Mouse (Mus musculus) neural tube, embryonic 14.5 days (tissue): ENCODE results near the gene Pros1. TPM values are rescaled to one million over a fixed set of nuclear protein-coding genes. Genes with fewer than 3 reads are reported as not detected.

Experiments
- ATAC-seq: fragments of 200-750 bp; cut with Nextera tagmentation; 2 replicates; pipeline ENCODE4 v1.8.0; 2017; ENCODE audit warnings: low read depth, mild to moderate bottlenecking, moderate TSS enrichment, moderate library complexity
- H3K27ac ChIP-seq: fragments of 300-500 bp; sonication (generic); 2 replicates; pipeline ENCODE4 v1.5.1; 2014; ENCODE audit warnings: low read depth, mild to moderate bottlenecking, control low read depth, low read length, moderate library complexity, mixed read lengths
- H3K27me3 ChIP-seq: fragments of 300-500 bp; sonication (generic); 2 replicates; pipeline ENCODE4 v1.6.1; 2014; ENCODE audit warnings: low read length; ENCODE audit not compliant: control insufficient read depth, insufficient read depth
- H3K36me3 ChIP-seq: fragments of 300-500 bp; sonication (generic); 2 replicates; pipeline ENCODE4 v1.6.1; 2014; ENCODE audit warnings: low read length, mixed read lengths; ENCODE audit not compliant: control insufficient read depth, insufficient read depth
- H3K4me1 ChIP-seq: fragments of 300-500 bp; sonication (generic); 2 replicates; pipeline ENCODE4 v1.6.1; 2014; ENCODE audit warnings: low read length; ENCODE audit not compliant: control insufficient read depth, insufficient read depth
- H3K4me2 ChIP-seq: fragments of 300-500 bp; sonication (generic); 2 replicates; pipeline ENCODE4 v1.6.1; 2014; ENCODE audit warnings: mild to moderate bottlenecking, low read depth, low read length, control low read depth
- H3K4me3 ChIP-seq: fragments of 300-500 bp; sonication (generic); 2 replicates; pipeline ENCODE4 v1.5.1; 2014; ENCODE audit warnings: low read depth, low read length, control low read depth, mixed read lengths
- H3K9ac ChIP-seq: fragments of 300-500 bp; sonication (generic); replicated peaks from 2 replicates; pipeline ENCODE4 v1.6.1; 2014; ENCODE audit warnings: low read depth, mild to moderate bottlenecking, control low read depth, low read length, mixed read lengths
- H3K9me3 ChIP-seq: fragments of 300-500 bp; sonication (generic); 2 replicates; pipeline ENCODE4 v1.6.1; 2016; ENCODE audit warnings: low read length; ENCODE audit not compliant: control insufficient read depth
- WGBS: fragments of 180-500 bp; shearing (Covaris S2); extraction: QIAGEN DNeasy Blood & Tissue Kit; methylation state at CpG from one replicate; pipeline ENCODE4 v1.1.7; 2014; 5-methylcytosine and 5-hydroxymethylcytosine counted together
- polyA plus RNA-seq: library from polyadenylated mRNA; unstranded; fragments of >200 nt; fragmentation: Nextera tagmentation; extraction: Ambion mirVana; gene quantifications from 2 replicates; pipeline ENCODE4 v1.2.1, GENCODE M21; 2014

Gene Pros1
- polyA plus RNA-seq, 1 experiment from 2014 or later = 12.2 TPM

DNA sequence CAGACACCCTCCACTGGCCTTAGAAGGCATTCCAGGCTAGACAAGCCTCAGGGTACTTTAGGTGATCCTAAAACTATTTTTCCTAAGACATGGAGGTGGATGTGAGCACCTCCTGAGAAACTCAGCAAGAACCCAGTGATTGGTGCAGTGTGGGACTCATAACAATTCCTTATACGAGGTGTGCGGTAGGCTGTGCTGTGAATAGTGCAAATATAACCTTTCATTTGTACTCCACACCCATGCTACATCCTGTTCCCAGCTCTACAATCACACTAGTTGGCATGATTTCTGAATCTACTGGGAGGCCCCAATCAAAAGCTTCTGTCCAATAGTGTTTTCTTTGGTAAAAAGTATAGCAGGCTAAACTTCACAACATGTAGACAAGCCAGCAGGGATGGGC lies 22.1 kb upstream of the Pros1 start:
- 92% methylated on average over 2 of the region's 2 CpGs for WGBS
- ATAC-seq = no peak
- Histone ChIP-seq H3K4me3 (no peak overlapping the region), H3K27me3 (no peaks in the 10 kb centered on the region), H3K27ac (no peak overlapping the region), H3K4me1 (no peaks in the 10 kb centered on the region), H3K4me2 (no peak overlapping the region), H3K9me3 (no peaks in the 10 kb centered on the region), H3K9ac (no peak overlapping the region), H3K36me3 (no peaks in the 10 kb centered on the region)

DNA sequence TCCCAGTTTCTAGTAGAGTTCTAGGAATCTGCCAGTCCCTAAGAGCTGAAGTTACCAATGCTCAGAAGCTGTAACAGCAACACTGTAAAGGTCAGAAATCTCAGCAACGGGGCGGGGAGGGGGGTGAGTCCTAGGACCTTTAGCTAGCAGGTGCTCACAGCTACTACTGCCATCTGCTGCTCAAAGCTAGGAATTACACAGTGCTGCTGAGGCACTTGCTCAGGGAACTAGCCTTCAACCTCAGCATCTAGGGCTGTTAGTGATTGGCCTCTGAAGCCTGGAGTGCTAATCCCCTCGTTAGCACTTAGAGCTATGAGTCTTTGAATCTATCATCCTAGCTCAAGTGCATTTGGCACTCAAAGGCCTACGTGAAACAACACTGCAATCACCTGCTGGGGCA lies 21.6 kb upstream of the Pros1 start:
- ATAC-seq = peak; percentile 56; the same call in 1 of the 2 replicates
- WGBS = 22% methylated on average over 4 of the region's 4 CpGs
- Histone ChIP-seq H3K9me3 (no peaks in the 10 kb centered on the region), H3K4me1 (no peaks in the 10 kb centered on the region), H3K9ac (no peak overlapping the region), H3K4me2 (no peak overlapping the region), H3K27me3 (no peaks in the 10 kb centered on the region), H3K27ac (no peak overlapping the region), H3K36me3 (no peaks in the 10 kb centered on the region), H3K4me3 (no peak overlapping the region)

DNA sequence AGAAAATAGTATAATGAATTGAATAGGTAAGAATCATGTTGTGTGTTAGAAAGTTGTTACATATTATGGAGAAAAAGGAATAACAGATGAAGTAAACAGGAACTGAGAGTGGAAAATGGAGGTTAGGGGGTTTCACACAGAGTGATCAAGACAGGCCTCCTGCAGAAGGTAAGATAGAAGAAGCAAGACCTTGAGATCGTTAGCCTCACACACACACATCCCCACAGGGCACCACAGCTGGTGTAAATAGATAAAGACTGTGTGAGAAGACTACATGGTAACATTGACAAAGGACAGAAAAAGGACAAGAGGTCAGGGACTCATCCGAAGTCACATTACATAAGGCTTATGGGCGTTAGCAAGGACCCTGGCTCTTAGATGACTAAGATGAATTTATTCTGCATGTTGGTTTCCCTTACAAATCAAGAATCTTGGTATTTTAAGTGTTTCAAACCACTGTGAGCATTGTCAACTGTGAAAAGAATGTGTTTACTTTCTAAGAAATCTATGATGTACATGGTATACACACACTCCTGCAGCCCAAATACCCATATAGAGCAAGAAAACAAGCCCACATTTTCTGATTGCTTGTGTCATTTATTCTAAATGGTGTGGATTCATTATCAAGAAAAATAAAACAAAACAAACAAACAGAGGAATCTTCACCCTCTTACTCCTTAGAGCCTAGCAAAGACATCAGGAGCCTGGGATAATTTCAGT lies 19.9 kb upstream of the Pros1 start:
- H3K4me1 ChIP-seq = no peaks in the 10 kb centered on the region
- no peak overlapping the region for H3K9ac ChIP-seq
- ATAC-seq = no peak
- no peaks in the 10 kb centered on the region for H3K27me3 ChIP-seq
- H3K36me3 ChIP-seq = no peaks in the 10 kb centered on the region
- 72% methylated on average over 3 of the region's 3 CpGs for WGBS
- no peak overlapping the region for H3K4me3 ChIP-seq
- no peak overlapping the region for H3K4me2 ChIP-seq
- H3K27ac ChIP-seq = no peak overlapping the region
- no peaks in the 10 kb centered on the region for H3K9me3 ChIP-seq

DNA sequence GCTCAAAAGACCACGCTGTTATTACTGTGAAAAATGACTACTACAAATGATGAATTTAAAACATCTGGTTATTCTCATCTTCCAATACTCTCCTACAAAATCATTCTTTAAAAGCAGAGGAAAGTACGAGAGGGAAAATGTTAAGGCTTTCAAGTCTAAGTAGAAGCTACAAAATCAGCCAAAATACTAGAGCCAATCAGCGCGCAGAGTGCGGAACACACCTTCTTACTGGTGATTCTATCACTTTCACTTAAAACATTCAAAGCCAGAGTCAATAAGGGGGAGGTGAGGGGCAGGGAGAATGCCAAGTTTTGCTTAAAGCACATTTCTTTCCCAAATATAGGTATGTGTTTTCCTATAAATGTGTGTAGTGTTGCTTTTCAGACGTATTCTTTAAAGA lies 8.8 kb upstream of the Pros1 start:
- H3K9ac ChIP-seq = no peak overlapping the region
- H3K4me3 ChIP-seq = no peak overlapping the region
- H3K27ac ChIP-seq = no peak overlapping the region
- peaks cover 12% of the 10 kb centered on the region for H3K4me1 ChIP-seq
- no peak for ATAC-seq
- H3K36me3 ChIP-seq = no peaks in the 10 kb centered on the region
- 92% methylated on average over 6 of the region's 6 CpGs for WGBS
- no peaks in the 10 kb centered on the region for H3K9me3 ChIP-seq
- H3K27me3 ChIP-seq = no peaks in the 10 kb centered on the region
- H3K4me2 ChIP-seq = peak overlapping the region; percentile 87

DNA sequence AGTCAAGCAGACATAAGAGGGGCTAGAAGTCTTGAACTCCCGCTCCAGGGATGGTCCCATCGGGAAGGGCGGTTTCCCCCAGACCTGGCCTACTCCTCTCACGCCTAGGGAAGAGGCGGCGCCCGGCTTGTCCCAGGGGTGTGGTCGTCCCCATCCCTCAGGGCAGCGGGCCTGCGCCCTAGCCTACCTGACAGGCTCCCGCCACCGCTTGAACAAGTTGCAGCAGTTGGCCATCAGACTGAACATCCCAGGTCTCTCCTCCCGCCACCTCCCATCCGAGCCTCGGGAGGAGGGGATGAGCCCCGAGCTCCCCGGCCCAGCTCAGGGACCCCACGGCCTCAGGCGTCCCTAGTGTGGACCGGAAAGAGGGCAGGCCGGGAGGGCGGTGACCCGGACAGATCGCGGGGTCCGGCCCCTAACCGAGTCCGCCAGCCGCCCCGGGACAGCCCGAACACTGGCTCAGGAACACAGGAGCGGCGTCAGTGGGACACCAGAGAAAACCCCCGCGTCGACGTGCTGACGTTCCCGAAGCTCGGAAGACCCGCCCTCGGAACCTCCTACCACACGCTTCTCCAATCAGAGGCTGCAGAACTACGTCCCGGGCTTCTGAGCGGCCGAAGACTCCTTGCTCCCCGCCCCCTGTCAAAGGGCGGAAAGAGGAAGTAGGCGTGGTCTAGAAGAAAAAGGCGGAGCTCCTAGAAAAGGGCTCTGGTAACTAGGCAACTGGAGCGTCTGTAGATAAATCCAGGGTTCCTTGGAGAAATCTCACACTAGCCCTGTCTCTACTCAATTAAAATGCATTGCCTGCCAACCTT lies 7.4 kb upstream of the Pros1 start, which contains the start of gene Arl13b:
TSS of gene Arl13b (minus strand) at position 543 of the 815 bp plus-strand sequence.
- H3K27me3 ChIP-seq = no peaks in the 10 kb centered on the region
- no peaks in the 10 kb centered on the region for H3K9me3 ChIP-seq
- peak within 1 kb of the TSS; percentile 97 for H3K4me3 ChIP-seq
- WGBS = under 1% methylated on average over 52 of the region's 52 CpGs
- H3K36me3 ChIP-seq = no peaks in the 10 kb centered on the region
- H3K4me1 ChIP-seq = peaks cover 12% of the 10 kb centered on the region
- H3K27ac ChIP-seq = peak within 1 kb of the TSS; percentile 71
- H3K9ac ChIP-seq = peak within 1 kb of the TSS; percentile 79
- ATAC-seq = peak; percentile 100
- peak within 1 kb of the TSS; percentile 87 for H3K4me2 ChIP-seq

DNA sequence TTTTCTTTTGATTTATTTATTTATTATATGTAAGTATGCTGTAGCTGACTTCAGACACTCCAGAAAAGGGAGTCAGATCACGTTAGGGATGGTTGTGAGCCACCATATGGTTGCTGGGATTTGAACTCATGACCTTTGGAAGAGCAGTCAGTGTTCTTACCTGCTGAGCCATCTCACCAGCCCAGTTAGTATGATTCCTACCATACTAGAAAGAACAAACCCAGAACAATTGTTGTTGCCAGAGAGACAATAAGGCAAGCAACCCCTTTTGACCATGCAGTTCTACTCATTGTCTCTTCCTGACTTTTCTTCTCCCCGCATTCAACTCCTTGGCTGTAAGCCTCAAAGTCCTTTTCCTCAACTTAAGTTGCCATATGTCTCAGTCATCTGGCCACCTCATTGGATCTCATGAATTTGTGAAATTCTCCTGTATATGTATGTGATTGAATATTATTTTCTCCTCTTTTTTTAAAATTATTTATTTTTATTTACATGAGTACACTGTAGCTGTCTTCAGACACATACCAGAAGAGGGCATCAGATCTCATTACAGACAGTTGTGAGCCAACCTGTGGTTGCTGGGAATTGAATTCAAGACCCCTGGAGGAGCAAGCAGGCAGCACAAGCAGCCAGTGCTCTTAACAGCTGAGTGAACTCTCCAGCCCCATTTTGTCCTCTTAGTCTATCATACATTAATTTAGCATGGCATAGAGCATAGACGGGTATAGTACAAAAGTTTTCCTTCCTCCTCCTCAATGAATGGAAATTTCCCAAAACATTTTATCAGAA lies 1.4 kb upstream of the Pros1 start:
- no peak for ATAC-seq
- no peak overlapping the region for H3K4me3 ChIP-seq
- H3K27me3 ChIP-seq = no peaks in the 10 kb centered on the region
- no peaks in the 10 kb centered on the region for H3K4me1 ChIP-seq
- H3K9me3 ChIP-seq = no peaks in the 10 kb centered on the region
- WGBS = 79% methylated on average over 3 of the region's 3 CpGs
- H3K9ac ChIP-seq = no peak overlapping the region
- H3K36me3 ChIP-seq = no peaks in the 10 kb centered on the region
- H3K27ac ChIP-seq = no peak overlapping the region
- no peak overlapping the region for H3K4me2 ChIP-seq

DNA sequence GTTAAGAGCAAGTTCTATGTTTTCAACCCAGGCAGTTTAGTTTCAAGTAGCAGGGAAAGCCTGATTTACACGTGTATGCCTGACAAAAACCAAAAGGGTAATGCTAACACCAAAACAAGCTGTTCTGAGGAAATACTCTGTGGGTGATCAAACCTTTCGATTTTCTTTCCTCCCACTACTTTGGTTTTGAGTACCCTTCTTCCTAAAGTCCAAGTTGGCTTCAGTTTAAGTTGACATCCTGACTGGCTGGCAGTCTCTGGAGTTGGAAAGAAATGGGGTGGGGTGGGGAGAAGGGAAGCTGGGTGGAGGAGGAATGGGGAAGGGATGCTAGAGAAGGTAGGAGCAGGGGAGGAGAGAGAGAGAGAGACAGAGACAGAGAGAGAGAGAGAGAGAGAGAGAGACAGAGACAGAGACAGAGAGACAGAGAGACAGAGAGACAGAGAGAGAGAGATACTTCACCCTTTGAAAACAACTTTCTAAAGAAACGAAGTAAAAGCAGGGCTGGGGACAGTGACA lies 438 bp upstream of the Pros1 start:
- peak overlapping the region; percentile 55 for H3K4me3 ChIP-seq
- H3K4me1 ChIP-seq = no peaks in the 10 kb centered on the region
- H3K9ac ChIP-seq = peak overlapping the region; percentile 71
- H3K4me2 ChIP-seq = peak overlapping the region; percentile 94
- H3K36me3 ChIP-seq = no peaks in the 10 kb centered on the region
- H3K27me3 ChIP-seq = no peaks in the 10 kb centered on the region
- H3K9me3 ChIP-seq = no peaks in the 10 kb centered on the region
- 20% methylated on average over 3 of the region's 3 CpGs for WGBS
- ATAC-seq = no peak
- 0 out of 2 replicates have a peak overlapping the region, but pooled peaks have one; percentile 10 for H3K27ac ChIP-seq

DNA sequence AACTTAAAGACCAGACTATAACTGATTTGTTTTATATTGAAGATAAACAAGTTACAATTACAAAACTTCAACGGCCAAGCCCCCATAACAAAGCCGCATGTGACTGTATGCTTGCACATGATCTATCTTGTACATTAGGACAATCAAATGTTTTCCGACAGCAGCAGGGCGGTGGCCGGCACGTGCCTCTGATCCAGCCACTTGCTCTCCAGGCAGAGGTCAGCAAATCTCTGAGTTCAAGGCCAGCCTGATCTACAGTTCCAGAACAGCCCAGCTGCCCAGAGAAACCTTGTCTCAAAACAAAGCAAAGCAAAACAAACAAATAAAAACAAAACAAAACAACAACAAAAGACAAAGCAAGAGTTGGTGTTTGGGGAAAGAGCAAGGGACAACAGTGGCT lies 1.3 kb downstream of the Pros1 start:
- 75% methylated on average over 6 of the region's 6 CpGs for WGBS
- H3K9ac ChIP-seq = no peak overlapping the region
- H3K9me3 ChIP-seq = no peaks in the 10 kb centered on the region
- H3K4me3 ChIP-seq = no peak overlapping the region
- H3K27me3 ChIP-seq = no peaks in the 10 kb centered on the region
- no peaks in the 10 kb centered on the region for H3K4me1 ChIP-seq
- no peak for ATAC-seq
- no peaks in the 10 kb centered on the region for H3K36me3 ChIP-seq
- no peak overlapping the region for H3K4me2 ChIP-seq
- no peak overlapping the region for H3K27ac ChIP-seq
